Mouse (Mus musculus) left cerebral cortex, adult 18-20 months (tissue): ENCODE measurements at regions not wholly inside any gene's neighbourhood (a gene's known extent, or its start where the extent isn't known, plus 50 kb on each side); places are given as distances from the start of the nearest gene placed in this dataset.

Experiments used
- DNase-seq, 2 experiments: peaks; one replicate each; pipeline ENCODE4 v3.0.0; 2021 to 2022; ENCODE audit warnings: low spot score in 2 of 2, mixed read lengths in 1 of 2

GRCm38 (mm10) chr1:90552644-90553043, 50.1 kb upstream of the Cops8 start:
- DNase-seq: no peak
